Mouse (Mus musculus) left cerebral cortex, adult 18-20 months (tissue): ENCODE results near the gene Ccdc80. TPM values are rescaled to one million over a fixed set of nuclear protein-coding genes. Genes with fewer than 3 reads are reported as not detected.

Experiments used
- DNase-seq, 2 experiments: peaks; one replicate each; pipeline ENCODE4 v3.0.0; 2021 to 2022; ENCODE audit warnings: low spot score in 2 of 2, mixed read lengths in 1 of 2
- long read RNA-seq, 2 experiments: library from polyadenylated mRNA; stranded (forward); transcript quantifications; one replicate each; pipeline ENCODE4 v2.0.0; 2021
- total RNA-seq, 2 experiments: library from RNA; stranded (reverse); gene quantifications; 2 replicates each; pipeline ENCODE4 v1.2.3; 2021

Ccdc80 gene
- total RNA-seq = 1 to 10 TPM; 5.2 to 5.8 TPM
- long read RNA-seq, experiment 1, partial matches to known transcripts = 5 of 9 reads
- long read RNA-seq, experiment 1, other reads (novel, unspliced or antisense) = 0 of 9 reads
- long read RNA-seq, experiment 2, partial matches to known transcripts = 4 of 6 reads
- long read RNA-seq, experiment 2, other reads (novel, unspliced or antisense) = 0 of 6 reads

- DNase-seq = no peak
Observed at GRCm38 (mm10) chr16:45093137-45093731, at the start of gene Ccdc80. Gene Ccdc80, plus strand, starts transcription at chr16:45093402.

GRCm38 (mm10) chr16:45044844-45045243 lies 48.4 kb upstream of the Ccdc80 start:
- no peak for DNase-seq

- no peak for DNase-seq
Observed at GRCm38 (mm10) chr16:45057222-45057621, 36.0 kb upstream of the Ccdc80 start.

- no peak for DNase-seq
Observed at GRCm38 (mm10) chr16:45057922-45058321, 35.3 kb upstream of the Ccdc80 start.

GRCm38 (mm10) chr16:45061140-45061539 lies 32.1 kb upstream of the Ccdc80 start:
- no peak for DNase-seq

GRCm38 (mm10) chr16:45070383-45071083 lies 22.7 kb upstream of the Ccdc80 start:
- no peak for DNase-seq

- no peak for DNase-seq
Observed at GRCm38 (mm10) chr16:45071424-45071823, 21.8 kb upstream of the Ccdc80 start.

- DNase-seq = no peak
Observed at GRCm38 (mm10) chr16:45077517-45078080, 15.6 kb upstream of the Ccdc80 start.

GRCm38 (mm10) chr16:45079322-45079721 lies 13.9 kb upstream of the Ccdc80 start:
- no peak for DNase-seq

- no peak for DNase-seq
Observed at GRCm38 (mm10) chr16:45088842-45089241, 4.4 kb upstream of the Ccdc80 start.

GRCm38 (mm10) chr16:45090005-45090404 lies 3.2 kb upstream of the Ccdc80 start:
- DNase-seq = peak; percentile 76 to 80

GRCm38 (mm10) chr16:45094136-45094756 lies 1.0 kb downstream of the Ccdc80 start:
- DNase-seq = no peak

GRCm38 (mm10) chr16:45095030-45095429 lies 1.8 kb downstream of the Ccdc80 start:
- no peak for DNase-seq

GRCm38 (mm10) chr16:45095561-45096482 lies 2.6 kb downstream of the Ccdc80 start:
- no peak for DNase-seq

- DNase-seq = no peak
Observed at GRCm38 (mm10) chr16:45097467-45097866, 4.3 kb downstream of the Ccdc80 start.

GRCm38 (mm10) chr16:45098186-45098885 lies 5.1 kb downstream of the Ccdc80 start:
- DNase-seq = no peak

- DNase-seq = no peak
Observed at GRCm38 (mm10) chr16:45098886-45099210, 5.6 kb downstream of the Ccdc80 start.

- DNase-seq = no peak
Observed at GRCm38 (mm10) chr16:45100892-45101291, 7.7 kb downstream of the Ccdc80 start.

GRCm38 (mm10) chr16:45104993-45105392 lies 11.8 kb downstream of the Ccdc80 start:
- DNase-seq = no peak

- no peak for DNase-seq
Observed at GRCm38 (mm10) chr16:45108203-45108878, 15.1 kb downstream of the Ccdc80 start.
